Mouse (Mus musculus) embryonic fibroblast, embryonic 13.5 days (primary cell): Measurements from ENCODE around the gene 4930426L09Rik. TPM values are rescaled to one million over a fixed set of nuclear protein-coding genes. Genes with fewer than 3 reads are reported as not detected.

Source experiments
- H3K27ac ChIP-seq: 2 replicates; pipeline ENCODE4 v1.5.1; 2012; ENCODE audit warnings: low read length, control low read depth, inconsistent platforms; ENCODE audit not compliant: insufficient read depth
- H3K4me1 ChIP-seq: 2 replicates; pipeline ENCODE4 v1.6.1; 2011; ENCODE audit warnings: low read length; ENCODE audit not compliant: control insufficient read depth, insufficient read depth
- H3K4me3 ChIP-seq: 2 replicates; pipeline ENCODE4 v1.5.1; 2011; ENCODE audit warnings: mild to moderate bottlenecking, control low read depth, low read length; ENCODE audit not compliant: insufficient read depth
- CTCF ChIP-seq: IDR thresholded peaks from 2 replicates; pipeline ENCODE4 v1.5.1; 2011; ENCODE audit warnings: mild to moderate bottlenecking, control low read depth, low read length, moderate library complexity, borderline replicate concordance; ENCODE audit not compliant: insufficient read depth
- polyA plus RNA-seq: library from polyadenylated mRNA; stranded (reverse); fragments of >200 nt; gene quantifications from 2 replicates; pipeline ENCODE4 v1.2.4, GENCODE M21; 2011; ENCODE audit warnings: low read depth; ENCODE audit not compliant: missing spikeins, insufficient read length

Gene 4930426L09Rik
- polyA plus RNA-seq, 1 experiment = 5.6 TPM

- H3K4me3 ChIP-seq = no peak overlapping the region
- no peak for TF ChIP-seq CTCF
These were observed 51.2 kb downstream of the 4930426L09Rik start for GRCm38 (mm10) chr2:19049341-19049740.

More at GRCm38 (mm10) chr2:19049341-19049740, 51.2 kb downstream of the 4930426L09Rik start:
- H3K27ac ChIP-seq = no peak overlapping the region
- H3K4me1 ChIP-seq = no peaks in the 10 kb centered on the region; the same call in 1 of the 2 replicates

Other genes with a start within 250 kb of the 4930426L09Rik start
- 39.4 and 42.2 TPM in 2 replicates for gene Pip4k2a, start 217 bp upstream of the 4930426L09Rik start, polyA plus RNA-seq
- not detected in 2 replicates for gene Armc3, start 201.0 kb downstream of the 4930426L09Rik start, polyA plus RNA-seq